Mouse (Mus musculus) hindbrain, embryonic 12.5 days (tissue): ENCODE measurements at regions not wholly inside any gene's neighbourhood (a gene's known extent, or its start where the extent isn't known, plus 50 kb on each side); places are given as distances from the start of the nearest gene placed in this dataset.

Experiments used
- ATAC-seq: fragments of 200-750 bp; cut with Nextera tagmentation; 2 replicates; pipeline ENCODE4 v1.8.0; 2017; ENCODE audit warnings: moderate TSS enrichment; ENCODE audit not compliant: low FRiP score
- H3K27ac ChIP-seq: fragments of 300-500 bp; sonication (generic); 2 replicates; pipeline ENCODE4 v1.5.1; 2016; ENCODE audit warnings: mild to moderate bottlenecking
- H3K27me3 ChIP-seq: fragments of 300-500 bp; sonication (generic); 2 replicates; pipeline ENCODE4 v1.6.1; 2016; ENCODE audit warnings: mild to moderate bottlenecking
- H3K36me3 ChIP-seq: fragments of 300-500 bp; sonication (generic); 2 replicates; pipeline ENCODE4 v1.6.1; 2016; ENCODE audit warnings: mild to moderate bottlenecking
- H3K4me1 ChIP-seq: fragments of 300-500 bp; sonication (generic); 2 replicates; pipeline ENCODE4 v1.6.1; 2016
- H3K4me2 ChIP-seq: fragments of 300-500 bp; sonication (generic); replicated peaks from 2 replicates; pipeline ENCODE4 v1.6.1; 2016; ENCODE audit warnings: mild to moderate bottlenecking
- H3K4me3 ChIP-seq: fragments of 300-500 bp; sonication (generic); 2 replicates; pipeline ENCODE4 v1.5.1; 2016; ENCODE audit warnings: mild to moderate bottlenecking
- H3K9ac ChIP-seq: fragments of 300-500 bp; sonication (generic); 2 replicates; pipeline ENCODE4 v1.6.1; 2016; ENCODE audit warnings: mild to moderate bottlenecking, moderate library complexity
- H3K9me3 ChIP-seq: fragments of 300-500 bp; sonication (generic); replicated peaks from 2 replicates; pipeline ENCODE4 v1.6.1; 2016; ENCODE audit warnings: mild to moderate bottlenecking
- WGBS: fragments of 180-500 bp; shearing (Covaris S2); methylation state at CpG from one replicate; pipeline ENCODE4 v1.1.7; 2016; 5-methylcytosine and 5-hydroxymethylcytosine counted together

- Histone ChIP-seq H3K4me2 (no peak overlapping the region), H3K4me1 (no peaks in the 10 kb centered on the region), H3K4me3 (no peak overlapping the region), H3K27ac (no peak overlapping the region), H3K9ac (no peak overlapping the region), H3K36me3 (no peaks in the 10 kb centered on the region), H3K9me3 (no peaks in the 10 kb centered on the region), H3K27me3 (no peaks in the 10 kb centered on the region)
- 88% methylated on average over 5 of the region's 5 CpGs for WGBS
- no peak for ATAC-seq
These were observed 199.1 kb upstream of the Maf start for GRCm38 (mm10) chr8:115906650-115907049.

- H3K36me3 ChIP-seq = no peaks in the 10 kb centered on the region
- H3K27ac ChIP-seq = no peak overlapping the region
- no peak overlapping the region for H3K4me3 ChIP-seq
- no peak overlapping the region for H3K4me2 ChIP-seq
- WGBS = 80% methylated on average over 6 of the region's 6 CpGs
- H3K4me1 ChIP-seq = no peaks in the 10 kb centered on the region
- no peaks in the 10 kb centered on the region for H3K27me3 ChIP-seq
- H3K9ac ChIP-seq = no peak overlapping the region
- no peaks in the 10 kb centered on the region for H3K9me3 ChIP-seq
- ATAC-seq = no peak
These were observed 196.3 kb upstream of the Maf start for GRCm38 (mm10) chr8:115903853-115904420.

- H3K27ac ChIP-seq = no peak overlapping the region
- no peaks in the 10 kb centered on the region for H3K4me1 ChIP-seq
- no peaks in the 10 kb centered on the region for H3K27me3 ChIP-seq
- H3K4me2 ChIP-seq = no peak overlapping the region
- H3K4me3 ChIP-seq = no peak overlapping the region
- H3K9ac ChIP-seq = no peak overlapping the region
- 73% methylated on average over 6 of the region's 6 CpGs for WGBS
- no peaks in the 10 kb centered on the region for H3K9me3 ChIP-seq
- H3K36me3 ChIP-seq = no peaks in the 10 kb centered on the region
- no peak for ATAC-seq
These were observed 190.1 kb upstream of the Maf start for GRCm38 (mm10) chr8:115897521-115898178.

GRCm38 (mm10) chr8:115897086-115897485, 189.5 kb upstream of the Maf start:
- Histone ChIP-seq H3K4me1 (no peaks in the 10 kb centered on the region), H3K4me3 (no peak overlapping the region), H3K27me3 (no peaks in the 10 kb centered on the region), H3K36me3 (no peaks in the 10 kb centered on the region), H3K4me2 (no peak overlapping the region), H3K9me3 (no peaks in the 10 kb centered on the region), H3K9ac (no peak overlapping the region), H3K27ac (no peak overlapping the region)
- ATAC-seq = no peak
- 86% methylated on average over 4 of the region's 4 CpGs for WGBS

GRCm38 (mm10) chr8:115896066-115896465, 188.5 kb upstream of the Maf start:
- WGBS = 67% methylated on average over 4 of the region's 4 CpGs
- H3K4me2 ChIP-seq = no peak overlapping the region
- H3K27me3 ChIP-seq = no peaks in the 10 kb centered on the region
- H3K4me1 ChIP-seq = no peaks in the 10 kb centered on the region
- H3K27ac ChIP-seq = no peak overlapping the region
- H3K4me3 ChIP-seq = no peak overlapping the region
- no peaks in the 10 kb centered on the region for H3K36me3 ChIP-seq
- no peak for ATAC-seq
- no peaks in the 10 kb centered on the region for H3K9me3 ChIP-seq
- no peak overlapping the region for H3K9ac ChIP-seq

- no peaks in the 10 kb centered on the region for H3K36me3 ChIP-seq
- no peaks in the 10 kb centered on the region for H3K27me3 ChIP-seq
- no peak overlapping the region for H3K4me2 ChIP-seq
- no peak overlapping the region for H3K27ac ChIP-seq
- no peaks in the 10 kb centered on the region for H3K4me1 ChIP-seq
- no peak for ATAC-seq
- no peak overlapping the region for H3K9ac ChIP-seq
- 87% methylated on average over 4 of the region's 4 CpGs for WGBS
- H3K4me3 ChIP-seq = no peak overlapping the region
- H3K9me3 ChIP-seq = no peaks in the 10 kb centered on the region
These were observed 180.7 kb upstream of the Maf start for GRCm38 (mm10) chr8:115888278-115888677.

GRCm38 (mm10) chr8:115885121-115885743, 177.6 kb upstream of the Maf start:
- Histone ChIP-seq H3K9ac (no peak overlapping the region), H3K4me2 (no peak overlapping the region), H3K9me3 (no peaks in the 10 kb centered on the region), H3K4me3 (no peak overlapping the region), H3K27me3 (no peaks in the 10 kb centered on the region), H3K27ac (no peak overlapping the region), H3K4me1 (no peaks in the 10 kb centered on the region), H3K36me3 (no peaks in the 10 kb centered on the region)
- ATAC-seq = no peak
- 62% methylated on average over 2 of the region's 2 CpGs for WGBS

- H3K36me3 ChIP-seq = no peaks in the 10 kb centered on the region
- H3K4me3 ChIP-seq = no peak overlapping the region
- no peaks in the 10 kb centered on the region for H3K27me3 ChIP-seq
- 82% methylated on average over 3 of the region's 3 CpGs for WGBS
- H3K9ac ChIP-seq = no peak overlapping the region
- ATAC-seq = no peak
- no peak overlapping the region for H3K27ac ChIP-seq
- H3K4me1 ChIP-seq = no peaks in the 10 kb centered on the region
- H3K9me3 ChIP-seq = no peaks in the 10 kb centered on the region
- H3K4me2 ChIP-seq = no peak overlapping the region
These were observed 176.2 kb upstream of the Maf start for GRCm38 (mm10) chr8:115883808-115884207.

GRCm38 (mm10) chr8:115881881-115882280, 174.3 kb upstream of the Maf start:
- 87% methylated on average over 8 of the region's 8 CpGs for WGBS
- no peak for ATAC-seq
- no peak overlapping the region for H3K4me2 ChIP-seq

GRCm38 (mm10) chr8:115874789-115875188, 167.2 kb upstream of the Maf start:
- H3K4me1 ChIP-seq = 0 out of 2 replicates have a peak, but pooled peaks cover 10% of the 10 kb centered on the region
- no peaks in the 10 kb centered on the region for H3K36me3 ChIP-seq
- no peak for ATAC-seq
- H3K9ac ChIP-seq = no peak overlapping the region
- H3K4me3 ChIP-seq = no peak overlapping the region
- H3K4me2 ChIP-seq = no peak overlapping the region
- no peaks in the 10 kb centered on the region for H3K9me3 ChIP-seq
- H3K27ac ChIP-seq = no peak overlapping the region
- H3K27me3 ChIP-seq = no peaks in the 10 kb centered on the region
- 74% methylated on average over 7 of the region's 7 CpGs for WGBS

More at GRCm38 (mm10) chr8:115881881-115882280, 174.3 kb upstream of the Maf start:
- no peaks in the 10 kb centered on the region for H3K9me3 ChIP-seq
- no peaks in the 10 kb centered on the region for H3K27me3 ChIP-seq
- no peaks in the 10 kb centered on the region for H3K36me3 ChIP-seq
- no peak overlapping the region for H3K27ac ChIP-seq
- H3K4me3 ChIP-seq = no peak overlapping the region
- no peak overlapping the region for H3K9ac ChIP-seq
- H3K4me1 ChIP-seq = no peaks in the 10 kb centered on the region

GRCm38 (mm10) chr8:115871381-115871780, 163.8 kb upstream of the Maf start:
- no peak overlapping the region for H3K9ac ChIP-seq
- H3K4me2 ChIP-seq = no peak overlapping the region
- 64% methylated on average over 5 of the region's 5 CpGs for WGBS
- no peak for ATAC-seq
- no peaks in the 10 kb centered on the region for H3K36me3 ChIP-seq
- no peaks in the 10 kb centered on the region for H3K27me3 ChIP-seq
- H3K4me1 ChIP-seq = 0 out of 2 replicates have a peak, but pooled peaks cover 10% of the 10 kb centered on the region
- H3K27ac ChIP-seq = no peak overlapping the region
- no peak overlapping the region for H3K4me3 ChIP-seq
- no peaks in the 10 kb centered on the region for H3K9me3 ChIP-seq

GRCm38 (mm10) chr8:115861381-115861780, 153.8 kb upstream of the Maf start:
- no peak overlapping the region for H3K4me3 ChIP-seq
- 81% methylated on average over 3 of the region's 3 CpGs for WGBS
- H3K27me3 ChIP-seq = no peaks in the 10 kb centered on the region
- no peaks in the 10 kb centered on the region for H3K4me1 ChIP-seq
- H3K9me3 ChIP-seq = no peaks in the 10 kb centered on the region
- no peak for ATAC-seq
- no peak overlapping the region for H3K27ac ChIP-seq
- H3K36me3 ChIP-seq = no peaks in the 10 kb centered on the region
- no peak overlapping the region for H3K4me2 ChIP-seq
- no peak overlapping the region for H3K9ac ChIP-seq

- H3K36me3 ChIP-seq = no peaks in the 10 kb centered on the region
- WGBS = 91% methylated on average over 8 of the region's 8 CpGs
These were observed 151.8 kb upstream of the Maf start for GRCm38 (mm10) chr8:115859406-115859805.

More at GRCm38 (mm10) chr8:115859406-115859805, 151.8 kb upstream of the Maf start:
- ATAC-seq = no peak
- no peak overlapping the region for H3K4me3 ChIP-seq
- H3K4me2 ChIP-seq = no peak overlapping the region
- H3K27me3 ChIP-seq = no peaks in the 10 kb centered on the region
- no peaks in the 10 kb centered on the region for H3K9me3 ChIP-seq
- H3K4me1 ChIP-seq = no peaks in the 10 kb centered on the region
- no peak overlapping the region for H3K9ac ChIP-seq
- H3K27ac ChIP-seq = no peak overlapping the region
